Mouse (Mus musculus) stomach, embryonic 16.5 days (tissue): ENCODE measurements around the gene Rbbp5. TPM values are rescaled to one million over a fixed set of nuclear protein-coding genes. Genes with fewer than 3 reads are reported as not detected.

Experiments used
- ATAC-seq: fragments of 200-750 bp; cut with Nextera tagmentation; 2 replicates; pipeline ENCODE4 v1.8.0; 2017; ENCODE audit warnings: moderate number of reproducible peaks, moderate TSS enrichment; ENCODE audit not compliant: insufficient read depth, low FRiP score
- H3K27ac ChIP-seq: fragments of 300-500 bp; sonication (generic); 2 replicates; pipeline ENCODE4 v1.5.1; 2014; ENCODE audit warnings: low read length
- H3K27me3 ChIP-seq: fragments of 300-500 bp; sonication (generic); 2 replicates; pipeline ENCODE4 v1.6.1; 2014; ENCODE audit warnings: low read length, control low read depth, mixed read lengths; ENCODE audit not compliant: control insufficient read depth, insufficient read depth
- H3K36me3 ChIP-seq: fragments of 300-500 bp; sonication (generic); 2 replicates; pipeline ENCODE4 v1.6.1; 2014; ENCODE audit warnings: low read length; ENCODE audit not compliant: control insufficient read depth, insufficient read depth
- H3K4me1 ChIP-seq: fragments of 300-500 bp; sonication (generic); 2 replicates; pipeline ENCODE4 v1.6.1; 2014; ENCODE audit warnings: low read length, control low read depth, mixed read lengths; ENCODE audit not compliant: control insufficient read depth, insufficient read depth
- H3K4me2 ChIP-seq: fragments of 300-500 bp; sonication (generic); 2 replicates; pipeline ENCODE4 v1.6.1; 2014; ENCODE audit warnings: low read depth, low read length, mixed read lengths
- H3K4me3 ChIP-seq: fragments of 300-500 bp; sonication (generic); replicated peaks from 2 replicates; pipeline ENCODE4 v1.5.1; 2014; ENCODE audit warnings: mild to moderate bottlenecking, low read length
- H3K9ac ChIP-seq: fragments of 300-500 bp; sonication (generic); 2 replicates; pipeline ENCODE4 v1.6.1; 2014; ENCODE audit warnings: low read length
- H3K9me3 ChIP-seq: fragments of 300-500 bp; sonication (generic); replicated peaks from 2 replicates; pipeline ENCODE4 v1.6.1; 2016; ENCODE audit warnings: low read length, control low read depth; ENCODE audit not compliant: control insufficient read depth
- WGBS: fragments of 180-500 bp; shearing (Covaris S2); extraction: QIAGEN DNeasy Blood & Tissue Kit; methylation state at CpG from one replicate; pipeline ENCODE4 v1.1.7; 2014; 5-methylcytosine and 5-hydroxymethylcytosine counted together
- polyA plus RNA-seq: library from polyadenylated mRNA; unstranded; fragments of >200 nt; fragmentation: Nextera tagmentation; extraction: Ambion mirVana; gene quantifications from 2 replicates; pipeline ENCODE4 v1.2.1, GENCODE M21; 2015

Rbbp5 gene
- polyA plus RNA-seq, 1 experiment from 2014 or later, result 39.6 TPM

DNA sequence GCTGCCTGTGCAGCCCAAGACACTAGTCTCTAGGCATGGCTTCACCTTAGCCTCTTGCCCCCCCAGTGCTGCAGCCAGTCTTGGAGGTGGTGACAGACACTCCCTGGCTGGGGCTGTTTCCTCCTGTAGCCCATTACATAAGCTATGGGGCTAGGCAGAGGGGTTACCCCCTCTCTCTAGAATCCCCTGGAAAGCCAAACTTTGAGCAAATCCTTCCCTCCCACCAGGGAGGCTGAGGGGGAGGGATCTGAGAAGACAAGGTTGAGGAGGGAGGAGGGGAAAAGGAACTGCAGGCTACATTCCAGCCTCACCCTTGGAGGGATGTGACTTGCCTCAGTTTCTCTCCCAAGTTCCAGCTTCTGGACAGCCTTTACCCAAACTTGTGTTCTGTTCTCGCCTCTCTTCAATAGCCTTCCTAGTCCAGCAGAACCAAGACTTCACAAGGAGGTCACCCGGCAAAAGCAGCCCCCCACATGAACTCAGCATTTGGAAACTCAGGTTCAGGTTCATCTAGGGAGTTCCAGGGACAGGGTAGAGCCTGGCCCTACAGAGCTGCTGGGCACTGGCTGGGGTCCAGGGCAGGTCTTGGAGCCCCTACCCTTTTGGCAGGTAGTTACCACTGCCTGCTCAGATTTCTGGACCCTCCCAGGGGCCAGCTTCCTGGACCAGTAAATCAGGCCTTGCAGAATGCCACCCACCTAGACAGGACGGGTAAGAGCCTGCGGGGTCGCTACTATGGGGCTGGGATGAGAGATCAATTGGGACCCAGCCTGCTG, 64.8 kb downstream of the Rbbp5 start:
- Histone ChIP-seq H3K4me2 (no peak overlapping the region), H3K27me3 (peaks cover 24% of the 10 kb centered on the region), H3K4me3 (no peak overlapping the region), H3K36me3 (no peaks in the 10 kb centered on the region), H3K9me3 (no peaks in the 10 kb centered on the region), H3K4me1 (peaks cover 16% of the 10 kb centered on the region), H3K9ac (no peak overlapping the region), H3K27ac (no peak overlapping the region)
- ATAC-seq, result no peak
- 18% methylated on average over 5 of the region's 5 CpGs for WGBS

DNA sequence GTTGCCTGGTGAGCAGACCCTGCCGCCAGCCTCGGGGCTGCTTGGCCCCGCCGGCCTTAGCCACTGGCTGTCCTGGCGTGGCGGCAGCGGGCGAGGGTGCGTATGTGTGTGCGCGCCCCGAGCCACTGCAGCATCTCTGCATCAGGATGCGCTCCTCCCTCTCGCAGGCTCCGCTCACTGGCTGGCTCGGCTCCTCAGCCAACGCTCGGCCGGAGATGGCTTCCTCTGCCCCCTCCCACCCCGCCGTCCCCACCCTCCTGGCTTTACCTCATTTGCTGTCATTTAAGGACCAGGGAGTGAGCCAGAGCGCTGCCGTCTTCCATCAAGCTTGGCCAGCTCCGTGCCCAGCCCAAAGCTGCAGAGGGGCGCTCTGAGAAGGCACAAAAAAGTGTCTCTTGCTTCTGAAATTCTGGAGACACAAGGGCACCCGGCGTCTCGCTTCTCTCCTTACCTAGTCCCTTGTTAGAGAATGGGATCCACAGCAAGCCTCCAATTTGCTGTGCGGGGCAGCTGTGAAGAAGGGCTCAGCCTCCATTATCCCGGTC, 65.7 kb downstream of the Rbbp5 start, which contains the start of gene Cntn2:
Gene Cntn2, minus strand, starts transcription at position 495 of the 545 bp plus-strand sequence.
- peak within 1 kb of the TSS; percentile 43; the same call in 1 of the 2 replicates for H3K4me2 ChIP-seq
- no peak; the same call in 1 of the 2 replicates for ATAC-seq
- H3K9ac ChIP-seq, result peak within 1 kb of the TSS; percentile 31
- no peak within 1 kb of the TSS for H3K27ac ChIP-seq
- H3K9me3 ChIP-seq, result no peaks in the 10 kb centered on the region
- H3K27me3 ChIP-seq, result peaks cover 24% of the 10 kb centered on the region
- H3K4me3 ChIP-seq, result peak within 1 kb of the TSS; percentile 14; the same call in 1 of the 2 replicates
- 2% methylated on average over 28 of the region's 30 CpGs for WGBS
- no peaks in the 10 kb centered on the region for H3K36me3 ChIP-seq
- H3K4me1 ChIP-seq, result peaks cover 16% of the 10 kb centered on the region

DNA sequence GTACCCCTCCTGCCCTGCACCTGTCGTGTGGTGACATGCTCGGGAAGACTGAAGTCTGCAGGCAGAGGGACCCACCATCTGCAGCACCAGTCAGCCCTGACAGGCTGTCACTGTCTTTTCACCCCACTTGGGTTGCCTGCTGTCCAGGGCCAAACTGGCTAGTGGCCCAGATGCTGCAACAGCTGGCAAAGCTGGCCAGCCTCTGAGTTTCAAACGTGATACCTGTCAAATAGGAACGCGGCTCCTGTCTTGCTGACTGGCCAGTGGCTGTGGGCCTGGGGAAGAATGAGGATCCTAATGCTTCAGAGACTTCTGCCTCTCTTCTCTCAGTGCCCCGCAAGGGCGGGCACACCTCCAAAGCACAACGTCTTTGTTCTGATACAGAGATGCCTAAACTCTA, 66.6 kb downstream of the Rbbp5 start:
- H3K36me3 ChIP-seq, result no peaks in the 10 kb centered on the region
- H3K4me3 ChIP-seq, result no peak overlapping the region
- peaks cover 24% of the 10 kb centered on the region for H3K27me3 ChIP-seq
- peaks cover 16% of the 10 kb centered on the region for H3K4me1 ChIP-seq
- H3K9ac ChIP-seq, result no peak overlapping the region
- WGBS, result 69% methylated on average over 8 of the region's 8 CpGs
- no peak for ATAC-seq
- no peaks in the 10 kb centered on the region for H3K9me3 ChIP-seq
- H3K4me2 ChIP-seq, result no peak overlapping the region
- no peak overlapping the region for H3K27ac ChIP-seq

Other genes with a start within 250 kb of the Rbbp5 start
- gene Gm10188, start 247.6 kb upstream of the Rbbp5 start, polyA plus RNA-seq, result not detected in 2 replicates
- gene Klhdc8a, start 178.7 kb upstream of the Rbbp5 start, polyA plus RNA-seq, result 0.09 and 0.18 TPM in 2 replicates
- 6.8 and 6.9 TPM in 2 replicates for gene Nuak2, start 161.2 kb upstream of the Rbbp5 start, polyA plus RNA-seq
- gene Tmcc2, start 86.1 kb upstream of the Rbbp5 start, polyA plus RNA-seq, result 25.5 and 28.3 TPM in 2 replicates
- 11.6 and 12.3 TPM in 2 replicates for gene Dstyk, start 59.8 kb upstream of the Rbbp5 start, polyA plus RNA-seq
- gene Tmem81, start 28.9 kb downstream of the Rbbp5 start, polyA plus RNA-seq, result 1.9 and 2.2 TPM in 2 replicates
- gene Cntn2, start 65.9 kb downstream of the Rbbp5 start, polyA plus RNA-seq, result 0.06 and 0.18 TPM in 2 replicates